ENCODE assay signal across 17 mouse cellular contexts in the genomic region with DNA sequence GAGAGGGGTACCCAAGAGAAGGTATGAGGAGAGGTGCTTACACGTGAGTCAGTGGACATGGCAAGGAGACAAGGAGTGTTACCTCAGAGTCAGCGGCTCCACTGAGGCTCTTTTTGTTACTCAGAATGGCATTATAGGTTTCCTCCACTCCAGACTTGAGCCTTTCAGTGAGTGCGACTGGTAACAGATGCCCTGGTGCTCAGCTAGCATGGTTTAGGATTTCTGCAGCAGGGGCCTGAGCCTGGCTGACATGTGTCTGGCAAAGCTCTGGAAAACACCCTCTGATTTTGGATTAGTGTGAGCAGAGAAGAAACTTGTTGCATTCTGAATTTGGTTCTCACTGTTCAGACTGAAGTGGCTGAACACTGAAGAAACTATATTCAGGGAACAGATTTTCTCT.
DNase-seq lines count a peak whose midpoint lies in the region; ATAC-seq and TF ChIP-seq lines count a peak whose summit lies in the region.
"Had no signal": no experiment of that assay in that cellular context is flagged by ENCODE, and none has a peak within 500 bp of the region (broad histone marks: within the 10 kb centered on the region; RNA-seq: fewer than 3 reads in every experiment).

No protein-coding gene starts in this region.

- H3K9ac ChIP-seq in liver, embryonic 11.5 days (ENCODE audit: low read depth, low read length) = no peak overlapping the region
- no peak overlapping the region for H3K9ac ChIP-seq in liver, postnatal 0 days (replicated peaks)
- no peak overlapping the region for H3K9ac ChIP-seq in embryonic facial prominence, embryonic 11.5 days (replicated peaks; ENCODE audit: low read length)
- H3K9ac ChIP-seq in limb, embryonic 14.5 days (ENCODE audit: low read depth, low read length, severe bottlenecking) = no peak overlapping the region
- H3K9ac ChIP-seq: hindbrain, embryonic 15.5 days; liver, embryonic 15.5 days had no signal

- no peak for TF ChIP-seq CTCF in gastrocnemius, adult 2 months (IDR thresholded peaks at IDR 0.05)
- TF ChIP-seq CTCF in liver, postnatal 0 days (IDR thresholded peaks at IDR 0.05; ENCODE audit: low read depth) = no peak

- 66% methylated on average over 3 of the region's 3 CpGs for WGBS in liver, embryonic 11.5 days
- 81% methylated on average over 3 of the region's 3 CpGs for WGBS in liver, postnatal 0 days (ENCODE audit: insufficient replicate concordance)
- WGBS in embryonic facial prominence, embryonic 11.5 days = 51% methylated on average over 3 of the region's 3 CpGs
- 41% methylated on average over 3 of the region's 3 CpGs for WGBS in limb, embryonic 14.5 days

- H3K27me3 ChIP-seq in liver, embryonic 11.5 days (replicated peaks; ENCODE audit: control insufficient read depth, insufficient read depth, low read length) = no peaks in the 10 kb centered on the region
- H3K27me3 ChIP-seq in liver, postnatal 0 days (ENCODE audit: insufficient read depth, low read length) = no peaks in the 10 kb centered on the region
- no peaks in the 10 kb centered on the region for H3K27me3 ChIP-seq in embryonic facial prominence, embryonic 11.5 days (ENCODE audit: control insufficient read depth, insufficient read depth, low read length)
- H3K27me3 ChIP-seq in limb, embryonic 14.5 days (ENCODE audit: control insufficient read depth, insufficient read depth, low read length) = no peaks in the 10 kb centered on the region
- H3K27me3 ChIP-seq: hindbrain, embryonic 15.5 days; liver, embryonic 15.5 days had no signal

- intact Hi-C loops in gastrocnemius, adult 2 months (cut with DNase I) = loop anchor here (10.0 kb wide), 1 partner anchor 100 kb away; no protein-coding TSS in a partner anchor

- H3K9me3 ChIP-seq in liver, embryonic 11.5 days (ENCODE audit: control insufficient read depth, low read length) = no peaks in the 10 kb centered on the region
- H3K9me3 ChIP-seq in liver, postnatal 0 days (ENCODE audit: low read length) = no peaks in the 10 kb centered on the region
- H3K9me3 ChIP-seq in embryonic facial prominence, embryonic 11.5 days (replicated peaks; ENCODE audit: control insufficient read depth, low read length) = no peaks in the 10 kb centered on the region
- H3K9me3 ChIP-seq in limb, embryonic 14.5 days (ENCODE audit: control insufficient read depth, low read length) = no peaks in the 10 kb centered on the region
- H3K9me3 ChIP-seq: hindbrain, embryonic 15.5 days; liver, embryonic 15.5 days had no signal

- no peak for TF ChIP-seq EP300 in liver, postnatal 0 days (IDR thresholded peaks at IDR 0.05; ENCODE audit: low read depth)

- no peak overlapping the region for H3K4me3 ChIP-seq in gastrocnemius, adult 2 months
- no peak overlapping the region for H3K4me3 ChIP-seq in liver, embryonic 11.5 days (ENCODE audit: low read depth, low read length)
- no peak overlapping the region for H3K4me3 ChIP-seq in liver, postnatal 0 days (ENCODE audit: low read depth, low read length)
- H3K4me3 ChIP-seq in embryonic facial prominence, embryonic 11.5 days (ENCODE audit: low read depth, low read length) = no peak overlapping the region
- H3K4me3 ChIP-seq in limb, embryonic 14.5 days (replicated peaks; ENCODE audit: low read length) = no peak overlapping the region
- H3K4me3 ChIP-seq: hindbrain, embryonic 15.5 days; layer of hippocampus, adult 2 months; liver, embryonic 15.5 days had no signal

- no peak overlapping the region for H3K4me2 ChIP-seq in liver, embryonic 11.5 days
- no peak overlapping the region for H3K4me2 ChIP-seq in liver, postnatal 0 days (ENCODE audit: low read depth, low read length)
- H3K4me2 ChIP-seq in embryonic facial prominence, embryonic 11.5 days (ENCODE audit: low read depth, low read length) = no peak overlapping the region
- H3K4me2 ChIP-seq in limb, embryonic 14.5 days (replicated peaks; ENCODE audit: low read depth, low read length, severe bottlenecking) = no peak overlapping the region
- H3K4me2 ChIP-seq: hindbrain, embryonic 15.5 days; liver, embryonic 15.5 days had no signal

- H3K4me1 ChIP-seq in liver, embryonic 11.5 days (replicated peaks; ENCODE audit: control insufficient read depth, insufficient read depth, low read length) = no peaks in the 10 kb centered on the region; the same call in 1 of the 2 replicates
- H3K4me1 ChIP-seq in liver, postnatal 0 days (ENCODE audit: insufficient read depth) = no peaks in the 10 kb centered on the region; the same call in 1 of the 2 replicates
- H3K4me1 ChIP-seq in embryonic facial prominence, embryonic 11.5 days (ENCODE audit: control insufficient read depth, insufficient read depth, low read length) = no peaks in the 10 kb centered on the region
- peaks cover 18% of the 10 kb centered on the region for H3K4me1 ChIP-seq in limb, embryonic 14.5 days (ENCODE audit: control insufficient read depth, insufficient read depth, low read length)
- H3K4me1 ChIP-seq: hindbrain, embryonic 15.5 days had no signal

- H3K27ac ChIP-seq in gastrocnemius, adult 2 months = peak overlapping the region; percentile 24; the same call in 1 of the 2 replicates
- H3K27ac ChIP-seq in liver, embryonic 11.5 days (ENCODE audit: low read depth, low read length) = no peak overlapping the region
- H3K27ac ChIP-seq in liver, postnatal 0 days (ENCODE audit: low read depth) = no peak overlapping the region
- no peak overlapping the region for H3K27ac ChIP-seq in embryonic facial prominence, embryonic 11.5 days (replicated peaks; ENCODE audit: low read depth, low read length)
- peak overlapping the region; percentile 45; the same call in 1 of the 2 replicates for H3K27ac ChIP-seq in limb, embryonic 14.5 days (replicated peaks; ENCODE audit: low read depth, low read length)
- H3K27ac ChIP-seq: hindbrain, embryonic 15.5 days; layer of hippocampus, adult 2 months; liver, embryonic 15.5 days had no signal

- DNase-seq in gastrocnemius, adult 2 months = peak; percentile 47
- no peak for DNase-seq in gastrocnemius, postnatal 4 days (ENCODE audit: low spot score in 2 of 2)
- peak; percentile 15 for DNase-seq in liver, embryonic 11.5 days (ENCODE audit: low spot score)
- DNase-seq in liver, postnatal 0 days = no peak
- DNase-seq in embryonic facial prominence, embryonic 11.5 days (ENCODE audit: low spot score) = peak; percentile 44
- no peak for DNase-seq in limb, embryonic 14.5 days (ENCODE audit: low spot score)
- no peak for DNase-seq in lung, postnatal 14 days
- no peak for DNase-seq in urinary bladder, adult 18-20 months (ENCODE audit: low spot score in 2 of 2)
- DNase-seq: adrenal gland, postnatal 36 days; B cell, adult 2 months; cerebellum, postnatal 36 days; gastrocnemius, postnatal 25 days; lung, postnatal 10 days had no signal

- TF ChIP-seq POLR2A in limb, embryonic 14.5 days (IDR thresholded peaks at IDR 0.05; ENCODE audit: borderline replicate concordance, extremely low read depth, insufficient read depth, insufficient read length) = no peak

- no peaks in the 10 kb centered on the region for H3K36me3 ChIP-seq in liver, embryonic 11.5 days (ENCODE audit: control insufficient read depth, insufficient read depth, low read length)
- no peaks in the 10 kb centered on the region for H3K36me3 ChIP-seq in liver, postnatal 0 days (replicated peaks; ENCODE audit: insufficient read depth, low read length)
- H3K36me3 ChIP-seq in embryonic facial prominence, embryonic 11.5 days (replicated peaks; ENCODE audit: control insufficient read depth, insufficient read depth, low read depth, low read length) = no peaks in the 10 kb centered on the region
- no peaks in the 10 kb centered on the region for H3K36me3 ChIP-seq in limb, embryonic 14.5 days (ENCODE audit: control insufficient read depth, insufficient read depth, low read length)
- H3K36me3 ChIP-seq: hindbrain, embryonic 15.5 days; liver, embryonic 15.5 days had no signal

- no peak for ATAC-seq in liver, embryonic 11.5 days (replicated peaks; ENCODE audit: low FRiP score)
- ATAC-seq in liver, postnatal 0 days = no peak
- ATAC-seq in embryonic facial prominence, embryonic 11.5 days (replicated peaks; ENCODE audit: insufficient number of reproducible peaks, low FRiP score, low TSS enrichment, low read depth) = no peak
- 0 out of 2 replicates have a peak, but pooled peaks have one; percentile 14 for ATAC-seq in limb, embryonic 14.5 days (ENCODE audit: low FRiP score, low read depth)
- ATAC-seq: intestine, postnatal 0 days had no signal

Comparison
In these comparisons a context has a peak if more than half of its experiments do, and no peak if none do; other contexts are left out.
1. DNase-seq: peak in gastrocnemius, adult 2 months (single experiment), liver, embryonic 11.5 days (single experiment) and embryonic facial prominence, embryonic 11.5 days (single experiment); none in gastrocnemius, postnatal 4 days (0 of 2), liver, postnatal 0 days (single experiment), limb, embryonic 14.5 days (single experiment), lung, postnatal 14 days (single experiment) and urinary bladder, adult 18-20 months (0 of 2).
2. H3K27ac ChIP-seq: peak in gastrocnemius, adult 2 months (single experiment) and limb, embryonic 14.5 days (single experiment); none in liver, embryonic 11.5 days (single experiment), liver, postnatal 0 days (single experiment) and embryonic facial prominence, embryonic 11.5 days (single experiment).